Mouse (Mus musculus): ENCODE results near the gene Ncaph. TPM values are rescaled to one million over a fixed set of nuclear protein-coding genes. Genes with fewer than 3 reads are reported as not detected.

Ncaph gene
- polyA plus RNA-seq, 1 experiment from 2014 or later, result 82.5 TPM

Other genes starting within 250 kb of the Ncaph start
- 45.8 and 53.0 TPM in 2 replicates for gene Sppl2a, start 200.7 kb downstream of the Ncaph start, polyA plus RNA-seq (2014; fragmentation: Nextera tagmentation; extraction: Ambion mirVana)
- gene Ap4e1, start 125.2 kb downstream of the Ncaph start, polyA plus RNA-seq (2014; fragmentation: Nextera tagmentation; extraction: Ambion mirVana), result 10.1 and 12.3 TPM in 2 replicates
- 55.2 and 56.6 TPM in 2 replicates for gene Blvra, start 63.3 kb downstream of the Ncaph start, polyA plus RNA-seq (2014; fragmentation: Nextera tagmentation; extraction: Ambion mirVana)
- 22.8 and 26.3 TPM in 2 replicates for gene Itpripl1, start 9.5 kb upstream of the Ncaph start, polyA plus RNA-seq (2014; fragmentation: Nextera tagmentation; extraction: Ambion mirVana)
- 2.0 and 2.2 TPM in 2 replicates for gene 1810024B03Rik, start 74.3 kb upstream of the Ncaph start, polyA plus RNA-seq (2014; fragmentation: Nextera tagmentation; extraction: Ambion mirVana)
- gene Snrnp200, start 74.4 kb upstream of the Ncaph start, polyA plus RNA-seq (2014; fragmentation: Nextera tagmentation; extraction: Ambion mirVana), result 67.8 and 77.2 TPM in 2 replicates
- gene Ciao1, start 113.9 kb upstream of the Ncaph start, polyA plus RNA-seq (2014; fragmentation: Nextera tagmentation; extraction: Ambion mirVana), result 62.6 and 64.7 TPM in 2 replicates
- gene Tmem127, start 114.0 kb upstream of the Ncaph start, polyA plus RNA-seq (2014; fragmentation: Nextera tagmentation; extraction: Ambion mirVana), result 20.4 and 21.5 TPM in 2 replicates
- gene Stard7, start 136.3 kb upstream of the Ncaph start, polyA plus RNA-seq (2014; fragmentation: Nextera tagmentation; extraction: Ambion mirVana), result 93.8 and 94.5 TPM in 2 replicates
- gene Dusp2, start 202.2 kb upstream of the Ncaph start, polyA plus RNA-seq (2014; fragmentation: Nextera tagmentation; extraction: Ambion mirVana), result 2.5 and 4.5 TPM in 2 replicates
- gene Astl, start 204.7 kb upstream of the Ncaph start, polyA plus RNA-seq (2014; fragmentation: Nextera tagmentation; extraction: Ambion mirVana), result not detected in 2 replicates
- 0.66 and 0.85 TPM in 2 replicates for gene Adra2b, start 229.3 kb upstream of the Ncaph start, polyA plus RNA-seq (2014; fragmentation: Nextera tagmentation; extraction: Ambion mirVana)